Mouse (Mus musculus) Muller cell, postnatal 12 days (primary cell): Measurements from ENCODE around the gene Rpl9.

ENCODE experiments used
- DNase-seq: peaks from one replicate; pipeline ENCODE4 v3.0.0-alpha.2; 2015; ENCODE audit errors: inconsistent ontology term

Rpl9 gene

GRCm38 (mm10) chr5:65374746-65375145 is 16.5 kb downstream of the Rpl9 start:
- no peak for DNase-seq

DNA sequence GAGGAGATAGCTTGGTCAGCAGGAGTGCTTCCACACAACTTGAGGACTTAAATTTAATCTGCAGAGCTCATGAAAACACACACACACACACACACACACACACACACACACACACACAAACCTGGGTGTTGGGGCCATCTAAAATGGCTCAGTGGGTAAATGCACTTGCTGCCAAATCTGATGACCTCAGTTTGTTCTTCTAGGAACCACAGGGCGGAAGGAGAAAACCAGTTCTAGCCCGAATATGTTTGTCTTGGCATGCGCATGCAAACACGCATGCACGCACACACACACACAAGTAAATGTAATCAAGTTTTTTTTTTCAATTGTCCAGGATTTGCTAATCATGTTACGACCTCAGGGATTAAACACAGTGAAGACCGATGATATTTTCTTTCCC is 19.7 kb downstream of the Rpl9 start:
- no peak for DNase-seq

GRCm38 (mm10) chr5:65367837-65368236 is 23.4 kb downstream of the Rpl9 start:
- no peak for DNase-seq

DNA sequence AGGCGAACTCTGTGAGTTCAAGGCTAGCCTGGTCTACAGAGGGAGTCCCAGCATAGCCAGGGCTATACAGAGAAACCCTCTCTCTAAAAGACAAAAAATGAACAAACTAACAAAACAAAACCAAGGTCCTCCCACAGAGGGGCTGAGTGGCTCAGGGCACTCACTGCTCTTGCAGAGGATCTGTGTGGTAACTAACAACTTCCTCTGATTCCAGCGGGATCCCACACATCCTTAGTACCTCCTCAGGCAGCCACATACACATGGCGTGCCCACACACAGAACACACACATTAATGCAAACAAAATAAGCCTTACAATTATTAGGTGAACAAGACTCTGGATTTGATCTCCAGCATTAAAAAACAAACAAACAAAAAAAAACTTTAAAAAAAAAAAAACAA is 33.5 kb downstream of the Rpl9 start:
- DNase-seq = no peak

DNA sequence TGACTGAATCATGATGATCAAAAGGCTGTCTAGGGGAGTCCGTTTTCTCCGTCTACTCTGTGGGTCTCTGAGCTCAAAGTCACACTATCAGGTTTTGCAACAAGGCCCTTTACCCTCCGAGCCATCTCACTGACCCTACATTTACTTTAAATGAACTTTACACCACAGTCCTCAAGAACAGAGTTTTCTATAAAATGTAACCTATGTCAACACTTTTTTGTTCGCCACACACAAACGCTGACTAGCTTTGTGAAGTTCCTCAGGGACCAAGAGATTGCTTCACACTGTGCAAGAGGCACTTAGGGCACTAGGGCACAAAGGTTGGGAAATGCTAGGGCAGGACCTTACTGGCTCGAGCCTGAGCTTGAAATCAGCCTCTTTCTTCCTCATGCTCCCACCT is 34.4 kb downstream of the Rpl9 start:
- no peak for DNase-seq

GRCm38 (mm10) chr5:65354985-65355384 is 36.3 kb downstream of the Rpl9 start:
- no peak for DNase-seq

- no peak for DNase-seq
Measured at GRCm38 (mm10) chr5:65354097-65354496, 37.1 kb downstream of the Rpl9 start.

DNA sequence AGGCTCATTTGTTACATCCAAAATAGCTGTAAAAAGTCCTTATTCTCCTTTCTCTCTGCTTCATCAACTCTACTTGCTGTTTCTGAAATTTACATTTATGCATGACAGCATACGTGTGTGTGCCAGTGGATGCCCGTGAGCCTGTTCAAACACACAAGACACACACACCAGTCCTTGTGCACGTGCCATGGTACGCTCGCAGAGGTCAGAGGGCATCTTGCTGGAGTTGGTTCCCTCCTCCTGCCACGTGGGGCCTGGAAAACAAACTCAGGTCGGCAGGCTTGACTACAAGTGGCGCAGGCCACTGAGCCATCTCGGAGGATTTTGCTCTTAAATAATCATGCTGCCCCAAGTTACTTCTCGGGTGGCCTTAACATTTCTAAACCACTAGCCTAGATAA is 40.7 kb downstream of the Rpl9 start:
- DNase-seq = no peak

DNA sequence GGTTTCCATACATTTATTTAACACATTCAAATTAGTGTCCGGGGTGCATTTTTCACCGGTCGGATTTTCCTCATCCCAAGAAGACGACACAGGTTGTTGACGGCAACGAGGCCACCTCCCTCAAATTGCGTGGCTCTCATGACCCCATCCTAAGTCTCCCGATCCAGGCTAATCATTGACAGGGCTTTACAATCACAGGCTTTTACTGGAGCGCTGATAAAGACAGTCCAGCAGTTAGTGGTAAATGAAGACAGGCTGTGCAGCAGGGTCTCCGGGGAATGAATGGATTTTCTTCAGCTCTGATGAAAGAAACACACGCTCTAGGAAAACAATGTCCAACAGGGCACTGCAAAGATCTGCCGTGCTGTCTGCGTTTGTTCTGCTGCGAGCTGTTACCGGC is 43.1 kb downstream of the Rpl9 start, which contains the start of gene Klb:
Gene Klb (plus strand): TSS at position 147 of the 400 bp plus-strand sequence.
- DNase-seq = no peak

DNA sequence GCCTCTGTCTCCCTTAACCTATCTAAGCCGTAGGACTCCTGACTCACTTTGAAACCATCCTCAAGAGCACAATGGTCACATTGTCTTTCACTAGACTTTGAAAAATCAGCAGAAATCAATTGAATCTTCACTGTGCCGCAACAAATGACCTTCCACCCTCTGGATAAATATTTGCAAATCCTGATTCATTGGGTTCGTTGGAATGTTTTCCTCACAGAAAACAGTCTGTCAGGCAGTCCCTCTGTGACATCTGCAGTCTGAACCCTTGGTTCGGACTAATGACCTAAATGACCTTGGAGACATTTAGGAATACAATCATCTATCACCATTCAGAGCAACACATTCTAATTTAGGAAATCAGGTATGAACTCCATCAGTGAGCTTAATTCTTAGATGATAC is 51.1 kb downstream of the Rpl9 start:
- peak; percentile 20 for DNase-seq

DNA sequence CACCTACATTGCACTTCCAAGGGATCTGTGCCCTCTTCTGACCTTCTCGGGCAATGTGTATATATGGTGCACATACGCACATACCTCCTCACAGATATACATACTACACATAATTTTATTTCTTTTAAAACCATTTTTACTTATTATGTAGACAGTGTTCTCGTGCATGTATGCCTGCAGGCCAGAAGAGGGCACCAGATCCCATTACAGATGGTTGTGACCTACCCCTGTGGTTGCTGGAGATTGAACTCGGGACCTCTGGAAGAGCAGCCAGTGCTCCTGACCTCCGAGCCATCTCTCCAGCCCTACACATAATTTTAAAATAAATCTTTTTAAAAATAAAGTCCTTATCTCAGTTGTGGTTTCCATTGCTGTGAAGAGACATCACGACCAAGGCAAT is 52.9 kb downstream of the Rpl9 start:
- no peak for DNase-seq
